Mouse (Mus musculus) heart, postnatal 0 days (tissue): ENCODE measurements around the gene Specc1.

Experiments
- CTCF ChIP-seq: IDR thresholded peaks from 2 replicates; pipeline ENCODE4 v1.5.1; 2016; ENCODE audit warnings: antibody characterized with exemption, control low read depth, low read depth
- EP300 ChIP-seq: IDR thresholded peaks from 2 replicates; pipeline ENCODE4 v1.6.1; 2016; ENCODE audit warnings: antibody characterized with exemption, low read depth

GRCm38 (mm10) chr11:62090321-62090720 is 133.8 kb downstream of the Specc1 start:
- no peak for TF ChIP-seq EP300
- no peak for TF ChIP-seq CTCF
